Mouse (Mus musculus) small intestine, adult 2 months (tissue): ENCODE data around the gene Sstr4. TPM values are rescaled to one million over a fixed set of nuclear protein-coding genes. Genes with fewer than 3 reads are reported as not detected.
A peak's percentile ranks its signal among the peaks of the same experiment; 100 is the strongest.

Experiments used
- H3K27ac ChIP-seq: fragments of 200-500 bp; 2 replicates; pipeline ENCODE4 v1.5.1; 2012; ENCODE audit warnings: low read depth, low read length, control low read depth, inconsistent platforms; ENCODE audit not compliant: insufficient read depth
- H3K27me3 ChIP-seq: fragments of 200-500 bp; 2 replicates; pipeline ENCODE4 v1.6.1; 2012; ENCODE audit warnings: mild to moderate bottlenecking, moderate library complexity, low read length, inconsistent platforms; ENCODE audit not compliant: control insufficient read depth, insufficient read depth
- H3K36me3 ChIP-seq: fragments of 200-500 bp; 2 replicates; pipeline ENCODE4 v1.6.1; 2012; ENCODE audit warnings: mild to moderate bottlenecking, low read length, control low read depth, inconsistent platforms; ENCODE audit not compliant: control insufficient read depth, insufficient read depth
- H3K4me1 ChIP-seq: fragments of 200-500 bp; 2 replicates; pipeline ENCODE4 v1.6.1; 2012; ENCODE audit warnings: low read length, inconsistent platforms, mixed read lengths; ENCODE audit not compliant: control insufficient read depth, insufficient read depth, insufficient read length
- H3K4me3 ChIP-seq: fragments of 200-500 bp; 2 replicates; pipeline ENCODE4 v1.5.1; 2012; ENCODE audit warnings: low read depth, mild to moderate bottlenecking, control low read depth, inconsistent platforms, low read length, moderate library complexity
- CTCF ChIP-seq: fragments of 200-500 bp; IDR thresholded peaks from 2 replicates; pipeline ENCODE4 v1.5.1; 2012; ENCODE audit warnings: low read depth, mild to moderate bottlenecking, control low read depth, inconsistent platforms, low read length, moderate library complexity, mixed read lengths; ENCODE audit not compliant: insufficient replicate concordance, insufficient read length; ENCODE audit errors: extremely low read depth
- POLR2A ChIP-seq: fragments of 200-500 bp; IDR thresholded peaks from 2 replicates; pipeline ENCODE4 v1.6.1; 2012; ENCODE audit warnings: low read depth, mild to moderate bottlenecking, control low read depth, inconsistent platforms, low read length, moderate library complexity
- WGBS: fragments of 180-500 bp; shearing (Covaris S2); methylation state at CpG from one replicate; pipeline ENCODE4 v1.1.7; 2018; 5-methylcytosine and 5-hydroxymethylcytosine counted together
- polyA plus RNA-seq: library from polyadenylated mRNA; depleted of rRNA; stranded (reverse); fragments of >200 nt; gene quantifications from 2 replicates; pipeline ENCODE4 v1.2.3, GENCODE M21; 2012

Gene Sstr4
- polyA plus RNA-seq, 1 experiment, result 0.85 TPM

- TF ChIP-seq POLR2A, result no peak
- TF ChIP-seq CTCF, result no peak
- Histone ChIP-seq H3K4me3 (no peak overlapping the region), H3K4me1 (no peaks in the 10 kb centered on the region), H3K27me3 (no peaks in the 10 kb centered on the region), H3K36me3 (no peaks in the 10 kb centered on the region), H3K27ac (no peak overlapping the region)
- WGBS, result 90% methylated on average over 3 of the region's 3 CpGs
These were observed 30.6 kb upstream of the Sstr4 start for GRCm38 (mm10) chr2:148364536-148364935.

GRCm38 (mm10) chr2:148365227-148365626 lies 29.9 kb upstream of the Sstr4 start:
- Histone ChIP-seq H3K27ac (no peak overlapping the region), H3K27me3 (no peaks in the 10 kb centered on the region), H3K36me3 (no peaks in the 10 kb centered on the region), H3K4me1 (no peaks in the 10 kb centered on the region), H3K4me3 (no peak overlapping the region)
- no peak for TF ChIP-seq POLR2A
- no peak for TF ChIP-seq CTCF
- WGBS, result 33% methylated on average over 1 of the region's 1 CpGs

- H3K36me3 ChIP-seq, result no peaks in the 10 kb centered on the region
- H3K27me3 ChIP-seq, result no peaks in the 10 kb centered on the region
- WGBS, result 57% methylated on average over 4 of the region's 4 CpGs
- no peaks in the 10 kb centered on the region for H3K4me1 ChIP-seq
- TF ChIP-seq POLR2A (no peak), CTCF (no peak)
- no peak overlapping the region for H3K4me3 ChIP-seq
- H3K27ac ChIP-seq, result no peak overlapping the region
These were observed 23.2 kb upstream of the Sstr4 start for GRCm38 (mm10) chr2:148371743-148372630.

- Histone ChIP-seq H3K4me1 (no peaks in the 10 kb centered on the region), H3K36me3 (no peaks in the 10 kb centered on the region), H3K4me3 (no peak overlapping the region), H3K27me3 (no peaks in the 10 kb centered on the region), H3K27ac (no peak overlapping the region)
- TF ChIP-seq POLR2A, result no peak
- TF ChIP-seq CTCF, result no peak
- WGBS, result 40% methylated on average over 2 of the region's 2 CpGs
These were observed 21.5 kb upstream of the Sstr4 start for GRCm38 (mm10) chr2:148373602-148374071.

GRCm38 (mm10) chr2:148375326-148376150 lies 19.6 kb upstream of the Sstr4 start:
- TF ChIP-seq CTCF (peak; percentile 42; the same call in 1 of the 2 replicates), POLR2A (no peak)
- H3K27me3 ChIP-seq, result no peaks in the 10 kb centered on the region
- 74% methylated on average over 10 of the region's 10 CpGs for WGBS
- H3K27ac ChIP-seq, result no peak overlapping the region
- H3K4me1 ChIP-seq, result no peaks in the 10 kb centered on the region
- no peak overlapping the region for H3K4me3 ChIP-seq
- H3K36me3 ChIP-seq, result no peaks in the 10 kb centered on the region

GRCm38 (mm10) chr2:148378817-148379342 lies 16.3 kb upstream of the Sstr4 start:
- H3K4me1 ChIP-seq, result no peaks in the 10 kb centered on the region
- TF ChIP-seq POLR2A, result no peak
- no peak for TF ChIP-seq CTCF
- 38% methylated on average over 1 of the region's 1 CpGs for WGBS
- H3K36me3 ChIP-seq, result no peaks in the 10 kb centered on the region
- no peaks in the 10 kb centered on the region for H3K27me3 ChIP-seq
- H3K4me3 ChIP-seq, result no peak overlapping the region
- no peak overlapping the region for H3K27ac ChIP-seq
